Mouse (Mus musculus): ENCODE results near the gene Caln1. TPM values are rescaled to one million over a fixed set of nuclear protein-coding genes. Genes with fewer than 3 reads are reported as not detected.

The Caln1 gene
- polyA plus RNA-seq, 1 experiment from 2014 or later = 0.14 TPM

- ATAC-seq = no peak
- H3K27me3 ChIP-seq (replicated peaks; ENCODE audit: control insufficient read depth, insufficient read depth, low read length) = peaks cover 33% of the 10 kb centered on the region
- H3K27ac ChIP-seq (ENCODE audit: low read depth, low read length) = no peak overlapping the region
- TF ChIP-seq CTCF (IDR thresholded peaks at IDR 0.05; ENCODE audit: low read depth) = no peak
- no peak overlapping the region for H3K4me3 ChIP-seq (ENCODE audit: low read depth, low read length)
- 10% methylated on average over 14 of the region's 14 CpGs for WGBS
- H3K9me3 ChIP-seq (ENCODE audit: control insufficient read depth) = no peaks in the 10 kb centered on the region
- no peak overlapping the region for H3K9ac ChIP-seq (ENCODE audit: low read depth, low read length)
- H3K4me1 ChIP-seq (replicated peaks; ENCODE audit: control insufficient read depth, insufficient read depth, low read length) = no peaks in the 10 kb centered on the region
- H3K36me3 ChIP-seq (ENCODE audit: control insufficient read depth, insufficient read depth) = no peaks in the 10 kb centered on the region
- no peak overlapping the region for H3K4me2 ChIP-seq (replicated peaks; ENCODE audit: low read depth)
Observed at GRCm38 (mm10) chr5:130450031-130450541, 80.8 kb downstream of the Caln1 start.

GRCm38 (mm10) chr5:130458076-130458475, 88.8 kb downstream of the Caln1 start:
- ATAC-seq = no peak
- whole genome bisulfite sequencing = 88% methylated on average over 7 of the region's 7 CpGs
- H3K4me1 ChIP-seq (replicated peaks; ENCODE audit: control insufficient read depth, insufficient read depth, low read length) = no peaks in the 10 kb centered on the region
- H3K4me2 ChIP-seq (replicated peaks; ENCODE audit: low read depth) = no peak overlapping the region
- no peak overlapping the region for H3K4me3 ChIP-seq (ENCODE audit: low read depth, low read length)
- H3K36me3 ChIP-seq (ENCODE audit: control insufficient read depth, insufficient read depth) = no peaks in the 10 kb centered on the region
- no peaks in the 10 kb centered on the region for H3K9me3 ChIP-seq (ENCODE audit: control insufficient read depth)
- no peak overlapping the region for H3K27ac ChIP-seq (ENCODE audit: low read depth, low read length)
- H3K9ac ChIP-seq (ENCODE audit: low read depth, low read length) = no peak overlapping the region
- no peak for TF ChIP-seq CTCF (IDR thresholded peaks at IDR 0.05; ENCODE audit: low read depth)
- H3K27me3 ChIP-seq (replicated peaks; ENCODE audit: control insufficient read depth, insufficient read depth, low read length) = no peaks in the 10 kb centered on the region

GRCm38 (mm10) chr5:130472209-130472608, 103.0 kb downstream of the Caln1 start:
- Histone ChIP-seq H3K4me1 (replicated peaks; ENCODE audit: control insufficient read depth, insufficient read depth, low read length) (no peaks in the 10 kb centered on the region), H3K4me2 (replicated peaks; ENCODE audit: low read depth) (no peak overlapping the region), H3K27me3 (replicated peaks; ENCODE audit: control insufficient read depth, insufficient read depth, low read length) (no peaks in the 10 kb centered on the region), H3K36me3 (ENCODE audit: control insufficient read depth, insufficient read depth) (no peaks in the 10 kb centered on the region), H3K9me3 (ENCODE audit: control insufficient read depth) (no peaks in the 10 kb centered on the region), H3K9ac (ENCODE audit: low read depth, low read length) (no peak overlapping the region), H3K27ac (ENCODE audit: low read depth, low read length) (no peak overlapping the region), H3K4me3 (ENCODE audit: low read depth, low read length) (no peak overlapping the region)
- WGBS = 70% methylated on average over 10 of the region's 10 CpGs
- ATAC-seq = no peak
- TF ChIP-seq CTCF (IDR thresholded peaks at IDR 0.05; ENCODE audit: low read depth) = no peak

GRCm38 (mm10) chr5:130474876-130475275, 105.6 kb downstream of the Caln1 start:
- no peaks in the 10 kb centered on the region for H3K4me1 ChIP-seq (replicated peaks; ENCODE audit: control insufficient read depth, insufficient read depth, low read length)
- no peaks in the 10 kb centered on the region for H3K36me3 ChIP-seq (ENCODE audit: control insufficient read depth, insufficient read depth)
- H3K4me3 ChIP-seq (ENCODE audit: low read depth, low read length) = no peak overlapping the region
- ATAC-seq = no peak
- WGBS = 79% methylated on average over 6 of the region's 6 CpGs
- H3K27me3 ChIP-seq (replicated peaks; ENCODE audit: control insufficient read depth, insufficient read depth, low read length) = no peaks in the 10 kb centered on the region
- no peak overlapping the region for H3K27ac ChIP-seq (ENCODE audit: low read depth, low read length)
- no peak overlapping the region for H3K4me2 ChIP-seq (replicated peaks; ENCODE audit: low read depth)
- no peak overlapping the region for H3K9ac ChIP-seq (ENCODE audit: low read depth, low read length)
- no peaks in the 10 kb centered on the region for H3K9me3 ChIP-seq (ENCODE audit: control insufficient read depth)
- no peak for TF ChIP-seq CTCF (IDR thresholded peaks at IDR 0.05; ENCODE audit: low read depth)

GRCm38 (mm10) chr5:130476741-130477140, 107.5 kb downstream of the Caln1 start:
- Histone ChIP-seq H3K9me3 (ENCODE audit: control insufficient read depth) (no peaks in the 10 kb centered on the region), H3K36me3 (ENCODE audit: control insufficient read depth, insufficient read depth) (no peaks in the 10 kb centered on the region), H3K27ac (ENCODE audit: low read depth, low read length) (no peak overlapping the region), H3K4me1 (replicated peaks; ENCODE audit: control insufficient read depth, insufficient read depth, low read length) (no peaks in the 10 kb centered on the region), H3K9ac (ENCODE audit: low read depth, low read length) (no peak overlapping the region), H3K4me3 (ENCODE audit: low read depth, low read length) (no peak overlapping the region), H3K4me2 (replicated peaks; ENCODE audit: low read depth) (no peak overlapping the region), H3K27me3 (replicated peaks; ENCODE audit: control insufficient read depth, insufficient read depth, low read length) (no peaks in the 10 kb centered on the region)
- peak; percentile 51 for TF ChIP-seq CTCF (IDR thresholded peaks at IDR 0.05; ENCODE audit: low read depth)
- WGBS = 55% methylated on average over 12 of the region's 12 CpGs
- ATAC-seq = no peak

GRCm38 (mm10) chr5:130480290-130480689, 111.0 kb downstream of the Caln1 start:
- H3K36me3 ChIP-seq (ENCODE audit: control insufficient read depth, insufficient read depth) = no peaks in the 10 kb centered on the region
- ATAC-seq = peak; percentile 41; the same call in 1 of the 2 replicates

GRCm38 (mm10) chr5:130491471-130491870, 122.2 kb downstream of the Caln1 start:
- H3K36me3 ChIP-seq (ENCODE audit: control insufficient read depth, insufficient read depth) = no peaks in the 10 kb centered on the region

More at GRCm38 (mm10) chr5:130480290-130480689, 111.0 kb downstream of the Caln1 start:
- H3K4me2 ChIP-seq (replicated peaks; ENCODE audit: low read depth) = no peak overlapping the region
- H3K9me3 ChIP-seq (ENCODE audit: control insufficient read depth) = no peaks in the 10 kb centered on the region
- no peaks in the 10 kb centered on the region for H3K27me3 ChIP-seq (replicated peaks; ENCODE audit: control insufficient read depth, insufficient read depth, low read length)
- no peak for TF ChIP-seq CTCF (IDR thresholded peaks at IDR 0.05; ENCODE audit: low read depth)
- no peaks in the 10 kb centered on the region for H3K4me1 ChIP-seq (replicated peaks; ENCODE audit: control insufficient read depth, insufficient read depth, low read length)
- H3K9ac ChIP-seq (ENCODE audit: low read depth, low read length) = no peak overlapping the region
- no peak overlapping the region for H3K27ac ChIP-seq (ENCODE audit: low read depth, low read length)
- H3K4me3 ChIP-seq (ENCODE audit: low read depth, low read length) = no peak overlapping the region
- WGBS = 28% methylated on average over 1 of the region's 1 CpGs

More at GRCm38 (mm10) chr5:130491471-130491870, 122.2 kb downstream of the Caln1 start:
- 85% methylated on average over 5 of the region's 5 CpGs for WGBS
- ATAC-seq = no peak
- H3K27ac ChIP-seq (ENCODE audit: low read depth, low read length) = no peak overlapping the region
- H3K4me2 ChIP-seq (replicated peaks; ENCODE audit: low read depth) = no peak overlapping the region
- no peak overlapping the region for H3K9ac ChIP-seq (ENCODE audit: low read depth, low read length)
- no peak for TF ChIP-seq CTCF (IDR thresholded peaks at IDR 0.05; ENCODE audit: low read depth)
- H3K9me3 ChIP-seq (ENCODE audit: control insufficient read depth) = no peaks in the 10 kb centered on the region
- no peak overlapping the region for H3K4me3 ChIP-seq (ENCODE audit: low read depth, low read length)
- no peaks in the 10 kb centered on the region for H3K4me1 ChIP-seq (replicated peaks; ENCODE audit: control insufficient read depth, insufficient read depth, low read length)
- H3K27me3 ChIP-seq (replicated peaks; ENCODE audit: control insufficient read depth, insufficient read depth, low read length) = no peaks in the 10 kb centered on the region
